Mouse (Mus musculus) megakaryocyte, embryonic 14.5 days (primary cell): Measurements from ENCODE around the gene Diablo.

ENCODE experiments used
- FLI1 ChIP-seq: IDR thresholded peaks from 2 replicates; pipeline ENCODE4 v1.6.1; 2012; ENCODE audit warnings: low read length, inconsistent platforms, mixed read lengths
- GATA1 ChIP-seq: IDR thresholded peaks from 3 replicates; pipeline ENCODE4 v1.6.1; 2012; ENCODE audit warnings: mixed read lengths, low read length, inconsistent platforms, borderline replicate concordance

DNA sequence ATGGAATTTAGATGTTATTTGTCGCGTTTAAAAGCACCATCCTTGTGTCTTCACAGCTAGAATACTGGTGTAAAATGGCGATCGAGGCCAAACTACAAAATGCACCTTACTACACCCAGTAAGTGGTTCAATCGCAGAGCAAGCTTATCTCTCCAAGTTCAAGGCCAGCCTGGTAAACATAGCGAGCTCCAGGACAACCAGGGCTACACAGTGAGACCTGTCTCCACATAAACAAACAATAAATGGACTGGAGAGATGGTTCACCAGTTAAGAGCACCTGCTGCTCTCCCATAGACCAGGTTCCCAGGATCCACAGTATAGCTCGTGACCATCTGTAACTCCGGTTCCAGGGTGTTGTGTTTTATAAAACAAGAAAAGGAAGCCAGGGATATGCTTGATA lies 49.4 kb upstream of the Diablo start:
- no peak for TF ChIP-seq GATA1
- TF ChIP-seq FLI1: no peak
